Mouse (Mus musculus) stomach, embryonic 14.5 days (tissue): Measurements from ENCODE around the gene Sh3pxd2a. TPM values are rescaled to one million over a fixed set of nuclear protein-coding genes. Genes with fewer than 3 reads are reported as not detected.

Experiments used
- ATAC-seq: fragments of 200-750 bp; cut with Nextera tagmentation; 2 replicates; pipeline ENCODE4 v1.8.0; 2017; ENCODE audit warnings: low read depth, moderate TSS enrichment; ENCODE audit not compliant: insufficient number of reproducible peaks, insufficient read depth, low FRiP score
- H3K27ac ChIP-seq: fragments of 300-500 bp; sonication (generic); 2 replicates; pipeline ENCODE4 v1.5.1; 2014; ENCODE audit warnings: mild to moderate bottlenecking, low read length, moderate library complexity, mixed read lengths
- H3K27me3 ChIP-seq: fragments of 300-500 bp; sonication (generic); 2 replicates; pipeline ENCODE4 v1.6.1; 2014; ENCODE audit warnings: low read length, control low read depth, mixed read lengths; ENCODE audit not compliant: control insufficient read depth, insufficient read depth
- H3K36me3 ChIP-seq: fragments of 300-500 bp; sonication (generic); 2 replicates; pipeline ENCODE4 v1.6.1; 2014; ENCODE audit warnings: mild to moderate bottlenecking, control low read depth, low read length, moderate library complexity, mixed read lengths; ENCODE audit not compliant: control insufficient read depth, insufficient read depth
- H3K4me1 ChIP-seq: fragments of 300-500 bp; sonication (generic); 2 replicates; pipeline ENCODE4 v1.6.1; 2014; ENCODE audit warnings: low read length, control low read depth, mixed read lengths; ENCODE audit not compliant: control insufficient read depth, insufficient read depth
- H3K4me2 ChIP-seq: fragments of 300-500 bp; sonication (generic); replicated peaks from 2 replicates; pipeline ENCODE4 v1.6.1; 2014; ENCODE audit warnings: low read depth, low read length, control low read depth
- H3K4me3 ChIP-seq: fragments of 300-500 bp; sonication (generic); 2 replicates; pipeline ENCODE4 v1.5.1; 2014; ENCODE audit warnings: low read depth, low read length, control low read depth
- H3K9ac ChIP-seq: fragments of 300-500 bp; sonication (generic); replicated peaks from 2 replicates; pipeline ENCODE4 v1.6.1; 2014; ENCODE audit warnings: low read depth, mild to moderate bottlenecking, control low read depth, low read length, moderate library complexity, mixed read lengths
- H3K9me3 ChIP-seq: fragments of 300-500 bp; sonication (generic); 2 replicates; pipeline ENCODE4 v1.6.1; 2016; ENCODE audit warnings: low read depth, low read length, control low read depth; ENCODE audit not compliant: control insufficient read depth
- WGBS: fragments of 180-500 bp; shearing (Covaris S2); extraction: QIAGEN DNeasy Blood & Tissue Kit; methylation state at CpG from one replicate; pipeline ENCODE4 v1.1.7; 2014; 5-methylcytosine and 5-hydroxymethylcytosine counted together
- polyA plus RNA-seq: library from polyadenylated mRNA; unstranded; fragments of >200 nt; fragmentation: Nextera tagmentation; extraction: Ambion mirVana; gene quantifications from 2 replicates; pipeline ENCODE4 v1.2.1, GENCODE M21; 2014

Sh3pxd2a gene
- polyA plus RNA-seq, 1 experiment from 2014 or later: 13.7 TPM

- Histone ChIP-seq H3K4me2 (no peak overlapping the region), H3K9ac (no peak overlapping the region), H3K27me3 (peaks cover 12% of the 10 kb centered on the region; the same call in 1 of the 2 replicates), H3K36me3 (no peaks in the 10 kb centered on the region), H3K4me1 (peaks cover 15% of the 10 kb centered on the region), H3K27ac (no peak overlapping the region; the same call in 1 of the 2 replicates), H3K9me3 (no peaks in the 10 kb centered on the region), H3K4me3 (no peak overlapping the region)
- ATAC-seq: no peak
- WGBS: 63% methylated on average over 7 of the region's 7 CpGs
Measured at GRCm38 (mm10) chr19:47248296-47248695, 215.9 kb downstream of the Sh3pxd2a start.

GRCm38 (mm10) chr19:47247791-47248190 is 216.4 kb downstream of the Sh3pxd2a start:
- Histone ChIP-seq H3K9ac (no peak overlapping the region), H3K9me3 (no peaks in the 10 kb centered on the region), H3K4me3 (no peak overlapping the region), H3K36me3 (no peaks in the 10 kb centered on the region), H3K4me1 (peaks cover 15% of the 10 kb centered on the region), H3K27me3 (peaks cover 8% of the 10 kb centered on the region; the same call in 1 of the 2 replicates), H3K27ac (no peak overlapping the region), H3K4me2 (no peak overlapping the region)
- no peak for ATAC-seq
- 13% methylated on average over 11 of the region's 11 CpGs for WGBS

GRCm38 (mm10) chr19:47245512-47245911 is 218.7 kb downstream of the Sh3pxd2a start:
- no peak for ATAC-seq
- no peaks in the 10 kb centered on the region for H3K9me3 ChIP-seq
- 68% methylated on average over 8 of the region's 8 CpGs for WGBS

GRCm38 (mm10) chr19:47242227-47242626 is 222.0 kb downstream of the Sh3pxd2a start:
- no peaks in the 10 kb centered on the region for H3K9me3 ChIP-seq
- H3K27ac ChIP-seq: no peak overlapping the region
- H3K4me1 ChIP-seq: peaks cover under 1% of the 10 kb centered on the region; the same call in 1 of the 2 replicates
- no peak overlapping the region for H3K4me2 ChIP-seq
- ATAC-seq: no peak
- H3K4me3 ChIP-seq: no peak overlapping the region
- no peaks in the 10 kb centered on the region for H3K27me3 ChIP-seq
- H3K36me3 ChIP-seq: no peaks in the 10 kb centered on the region
- H3K9ac ChIP-seq: no peak overlapping the region
- 75% methylated on average over 4 of the region's 4 CpGs for WGBS

More at GRCm38 (mm10) chr19:47245512-47245911, 218.7 kb downstream of the Sh3pxd2a start:
- Histone ChIP-seq H3K4me1 (peaks cover 15% of the 10 kb centered on the region), H3K4me3 (no peak overlapping the region), H3K9ac (no peak overlapping the region), H3K27ac (no peak overlapping the region), H3K27me3 (no peaks in the 10 kb centered on the region), H3K4me2 (no peak overlapping the region), H3K36me3 (no peaks in the 10 kb centered on the region)

GRCm38 (mm10) chr19:47240957-47241356 is 223.2 kb downstream of the Sh3pxd2a start:
- WGBS: 59% methylated on average over 7 of the region's 7 CpGs
- no peaks in the 10 kb centered on the region for H3K36me3 ChIP-seq
- H3K27me3 ChIP-seq: no peaks in the 10 kb centered on the region
- H3K27ac ChIP-seq: no peak overlapping the region
- H3K4me1 ChIP-seq: no peaks in the 10 kb centered on the region; the same call in 1 of the 2 replicates
- H3K4me2 ChIP-seq: peak overlapping the region; percentile 33
- H3K4me3 ChIP-seq: peak overlapping the region; percentile 19
- H3K9ac ChIP-seq: no peak overlapping the region
- no peak for ATAC-seq
- no peaks in the 10 kb centered on the region for H3K9me3 ChIP-seq

GRCm38 (mm10) chr19:47240076-47240475 is 224.1 kb downstream of the Sh3pxd2a start:
- ATAC-seq: peak; percentile 62
- peak overlapping the region; percentile 33 for H3K4me2 ChIP-seq
- peak overlapping the region; percentile 19 for H3K4me3 ChIP-seq
- H3K27ac ChIP-seq: no peak overlapping the region
- no peaks in the 10 kb centered on the region for H3K9me3 ChIP-seq
- H3K36me3 ChIP-seq: no peaks in the 10 kb centered on the region
- 37% methylated on average over 12 of the region's 12 CpGs for WGBS
- H3K27me3 ChIP-seq: no peaks in the 10 kb centered on the region
- H3K9ac ChIP-seq: no peak overlapping the region
- no peaks in the 10 kb centered on the region; the same call in 1 of the 2 replicates for H3K4me1 ChIP-seq

- no peaks in the 10 kb centered on the region for H3K36me3 ChIP-seq
- no peaks in the 10 kb centered on the region for H3K27me3 ChIP-seq
- 89% methylated on average over 3 of the region's 3 CpGs for WGBS
- H3K9ac ChIP-seq: no peak overlapping the region
- no peak overlapping the region for H3K4me3 ChIP-seq
- H3K27ac ChIP-seq: no peak overlapping the region
- no peak overlapping the region for H3K4me2 ChIP-seq
- H3K4me1 ChIP-seq: peaks cover 15% of the 10 kb centered on the region; the same call in 1 of the 2 replicates
- no peak for ATAC-seq
- no peaks in the 10 kb centered on the region for H3K9me3 ChIP-seq
Measured at GRCm38 (mm10) chr19:47233087-47233486, 231.1 kb downstream of the Sh3pxd2a start.

GRCm38 (mm10) chr19:47232077-47232865 is 231.9 kb downstream of the Sh3pxd2a start:
- Histone ChIP-seq H3K9ac (no peak overlapping the region), H3K9me3 (no peaks in the 10 kb centered on the region), H3K4me2 (no peak overlapping the region), H3K27ac (no peak overlapping the region), H3K4me1 (peaks cover 15% of the 10 kb centered on the region; the same call in 1 of the 2 replicates), H3K4me3 (no peak overlapping the region), H3K27me3 (no peaks in the 10 kb centered on the region), H3K36me3 (no peaks in the 10 kb centered on the region)
- WGBS: 84% methylated on average over 5 of the region's 5 CpGs
- no peak for ATAC-seq
